ENCODE assay signal across 9 mouse cellular contexts in the genomic region with DNA sequence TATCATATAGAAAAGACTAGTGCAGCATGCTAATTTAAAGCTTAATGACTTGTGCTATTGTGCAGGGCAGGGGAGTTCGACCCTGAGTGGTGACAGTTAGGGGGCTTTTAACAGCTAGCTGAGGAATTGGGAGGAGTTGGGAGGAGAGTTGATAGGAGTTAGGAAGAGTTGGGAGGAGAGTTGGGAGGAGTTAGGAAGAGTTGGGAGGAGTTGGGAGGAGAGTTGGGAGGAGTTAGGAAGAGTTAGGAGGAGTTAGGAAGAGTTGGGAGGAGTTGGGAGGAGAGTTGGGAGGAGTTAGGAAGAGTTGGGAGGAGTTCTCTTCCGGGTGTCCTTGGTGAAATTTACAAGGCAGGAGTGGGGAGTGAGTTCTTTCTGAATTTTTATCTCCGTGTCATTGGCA. TPM values are rescaled to one million over a fixed set of nuclear protein-coding genes. Genes with fewer than 3 reads are reported as not detected.
A peak's percentile ranks its signal among the peaks of the same experiment; 100 is the strongest.
DNase-seq lines count a peak whose midpoint lies in the region; ATAC-seq and TF ChIP-seq lines count a peak whose summit lies in the region.
"Not testable (repeated sequence)": the region's sequence is repeated elsewhere in the genome, so short reads cannot be mapped to it uniquely, and the experiment has no call there.
"Had no signal": no experiment of that assay in that cellular context is flagged by ENCODE, and none has a peak within 500 bp of the region (broad histone marks: within the 10 kb centered on the region; RNA-seq: fewer than 3 reads in every experiment).

No protein-coding gene starts in this region.

- not testable (repeated sequence) for H3K27ac ChIP-seq in forebrain, embryonic 10.5 days; hindbrain, embryonic 10.5 days; kidney, embryonic 15.5 days; liver, adult 2 months (replicated peaks; ENCODE audit: insufficient read depth, low read depth, low read length); liver, postnatal 0 days (ENCODE audit: low read depth); midbrain, embryonic 10.5 days (replicated peaks)

- peaks cover 33% of the 10 kb centered on the region for H3K4me1 ChIP-seq in forebrain, embryonic 10.5 days
- H3K4me1 ChIP-seq in hindbrain, embryonic 10.5 days (replicated peaks): peaks cover 28% of the 10 kb centered on the region
- H3K4me1 ChIP-seq in kidney, embryonic 15.5 days: peaks cover 23% of the 10 kb centered on the region
- H3K4me1 ChIP-seq in liver, adult 2 months (ENCODE audit: control insufficient read depth, insufficient read depth, low read length): peaks cover 15% of the 10 kb centered on the region
- peaks cover 22% of the 10 kb centered on the region for H3K4me1 ChIP-seq in liver, postnatal 0 days (ENCODE audit: insufficient read depth)
- H3K4me1 ChIP-seq in midbrain, embryonic 10.5 days: peaks cover 28% of the 10 kb centered on the region

- H3K27me3 ChIP-seq in forebrain, embryonic 10.5 days (ENCODE audit: poor library complexity, severe bottlenecking); hindbrain, embryonic 10.5 days (ENCODE audit: insufficient read depth, poor library complexity, severe bottlenecking); kidney, embryonic 15.5 days; liver, adult 2 months (ENCODE audit: control insufficient read depth, insufficient read depth, low read length); liver, postnatal 0 days (ENCODE audit: insufficient read depth, low read length); midbrain, embryonic 10.5 days (ENCODE audit: low read depth, poor library complexity, severe bottlenecking): not testable (repeated sequence)

- H3K9me3 ChIP-seq in forebrain, embryonic 10.5 days; hindbrain, embryonic 10.5 days; kidney, embryonic 15.5 days (replicated peaks); liver, postnatal 0 days (ENCODE audit: low read length); midbrain, embryonic 10.5 days (replicated peaks): not testable (repeated sequence)

- not testable (repeated sequence) for TF ChIP-seq EP300 in liver, postnatal 0 days (IDR thresholded peaks at IDR 0.05; ENCODE audit: low read depth)

- peak; percentile 21 for DNase-seq in Muller cell, postnatal 12 days (ENCODE audit: inconsistent ontology term)
- DNase-seq in forebrain, embryonic 10.5 days (ENCODE audit: extremely low spot score, low spot score); hindbrain, embryonic 10.5 days (ENCODE audit: low spot score); midbrain, embryonic 10.5 days (ENCODE audit: low spot score): not testable (repeated sequence)
- peak; percentile 65 for DNase-seq in liver, adult 2 months (ENCODE audit: extremely low read depth, low read depth, low spot score)
- DNase-seq in liver, postnatal 0 days: peak; percentile 10
- peak; percentile 23 for DNase-seq in retina, postnatal 1 day

- not testable (repeated sequence) for H3K9ac ChIP-seq in kidney, embryonic 15.5 days; liver, adult 2 months (ENCODE audit: low read depth, low read length)
- peak overlapping the region; percentile 94; the same call in 1 of the 2 replicates for H3K9ac ChIP-seq in liver, postnatal 0 days (replicated peaks)

- not testable (repeated sequence) for ATAC-seq in kidney, embryonic 15.5 days (replicated peaks; ENCODE audit: low FRiP score); liver, postnatal 0 days

- TF ChIP-seq CTCF in liver, adult 2 months (IDR thresholded peaks at IDR 0.05; ENCODE audit: low read depth, low read length); liver, postnatal 0 days (IDR thresholded peaks at IDR 0.05; ENCODE audit: low read depth): not testable (repeated sequence)

- peaks cover 62% of the 10 kb centered on the region for H3K36me3 ChIP-seq in forebrain, embryonic 10.5 days (replicated peaks)
- peaks cover 64% of the 10 kb centered on the region for H3K36me3 ChIP-seq in hindbrain, embryonic 10.5 days
- peaks cover 51% of the 10 kb centered on the region for H3K36me3 ChIP-seq in kidney, embryonic 15.5 days
- H3K36me3 ChIP-seq in liver, adult 2 months (ENCODE audit: control insufficient read depth, insufficient read depth, low read length): not testable (repeated sequence)
- peaks cover 37% of the 10 kb centered on the region for H3K36me3 ChIP-seq in liver, postnatal 0 days (replicated peaks; ENCODE audit: insufficient read depth, low read length)
- H3K36me3 ChIP-seq in midbrain, embryonic 10.5 days: peaks cover 66% of the 10 kb centered on the region

- peak overlapping the region; percentile 85; the same call in 1 of the 2 replicates for H3K4me3 ChIP-seq in forebrain, embryonic 10.5 days
- H3K4me3 ChIP-seq in hindbrain, embryonic 10.5 days: peak overlapping the region; percentile 79; the same call in 1 of the 2 replicates
- H3K4me3 ChIP-seq in kidney, embryonic 15.5 days (replicated peaks): peak overlapping the region; percentile 92; the same call in 1 of the 2 replicates
- H3K4me3 ChIP-seq in liver, adult 2 months (ENCODE audit: insufficient read depth, low read depth, low read length); liver, postnatal 0 days (ENCODE audit: low read depth, low read length): not testable (repeated sequence)
- H3K4me3 ChIP-seq in midbrain, embryonic 10.5 days: peak overlapping the region; percentile 95

- H3K4me2 ChIP-seq in kidney, embryonic 15.5 days: peak overlapping the region; percentile 74
- not testable (repeated sequence) for H3K4me2 ChIP-seq in liver, postnatal 0 days (ENCODE audit: low read depth, low read length)

- WGBS in forebrain, embryonic 10.5 days: 54% methylated on average over 3 of the region's 3 CpGs
- WGBS in hindbrain, embryonic 10.5 days: 49% methylated on average over 3 of the region's 3 CpGs
- 18% methylated on average over 3 of the region's 3 CpGs for WGBS in kidney, embryonic 15.5 days
- WGBS in liver, adult 2 months: 19% methylated on average over 3 of the region's 3 CpGs
- 60% methylated on average over 3 of the region's 3 CpGs for WGBS in liver, postnatal 0 days (ENCODE audit: insufficient replicate concordance)
- WGBS in midbrain, embryonic 10.5 days: 58% methylated on average over 3 of the region's 3 CpGs

- not testable (repeated sequence) for H3K79me2 ChIP-seq in liver, adult 2 months (ENCODE audit: control insufficient read depth, insufficient read depth, low read length)

- TF ChIP-seq POLR2A in liver, adult 2 months (IDR thresholded peaks at IDR 0.05; ENCODE audit: extremely low read depth, insufficient read depth, low read length): not testable (repeated sequence)

RNA-seq across cellular contexts. Expression of a gene that starts 1.8 kb away (rescaled TPM):
- polyA plus RNA-seq in forebrain, embryonic 10.5 days (2016; fragmentation: Nextera tagmentation; extraction: Ambion mirVana): 70.1 and 73.4 TPM in 2 replicates
- polyA plus RNA-seq in hindbrain, embryonic 10.5 days (2016; fragmentation: Nextera tagmentation; extraction: Ambion mirVana): 67.6 and 69.3 TPM in 2 replicates
- polyA plus RNA-seq in kidney, embryonic 15.5 days (2015; fragmentation: Nextera tagmentation; extraction: Ambion mirVana): 45.2 and 51.3 TPM in 2 replicates
- 11.4 and 12.1 TPM in 2 replicates for total RNA-seq in liver, adult 2 months (2014; rRNA removed)
- 28.4 and 44.3 TPM in 2 replicates for polyA plus RNA-seq in liver, adult 2 months (2012; rRNA removed)
- polyA plus RNA-seq in liver, postnatal 0 days (2015; fragmentation: Nextera tagmentation; extraction: Ambion mirVana): 17.5 and 19.0 TPM in 2 replicates
- 73.8 and 79.9 TPM in 2 replicates for polyA plus RNA-seq in midbrain, embryonic 10.5 days (2016; fragmentation: Nextera tagmentation; extraction: Ambion mirVana)

RNA-seq across cellular contexts. Expression of a gene that starts 2.0 kb away (rescaled TPM):
- 15.4 and 16.4 TPM in 2 replicates for polyA plus RNA-seq in forebrain, embryonic 10.5 days (2016; fragmentation: Nextera tagmentation; extraction: Ambion mirVana)
- 13.5 and 15.8 TPM in 2 replicates for polyA plus RNA-seq in hindbrain, embryonic 10.5 days (2016; fragmentation: Nextera tagmentation; extraction: Ambion mirVana)
- 12.8 and 12.9 TPM in 2 replicates for polyA plus RNA-seq in kidney, embryonic 15.5 days (2015; fragmentation: Nextera tagmentation; extraction: Ambion mirVana)
- 3.0 and 3.5 TPM in 2 replicates for total RNA-seq in liver, adult 2 months (2014; rRNA removed)
- 0.57 and 0.61 TPM in 2 replicates for polyA plus RNA-seq in liver, adult 2 months (2012; rRNA removed)
- 0.90 TPM in 2 replicates for polyA plus RNA-seq in liver, postnatal 0 days (2015; fragmentation: Nextera tagmentation; extraction: Ambion mirVana)
- polyA plus RNA-seq in midbrain, embryonic 10.5 days (2016; fragmentation: Nextera tagmentation; extraction: Ambion mirVana): 16.7 TPM in 2 replicates
- polyA plus RNA-seq: erythroblast, embryonic 14.5 days had no signal

RNA-seq across cellular contexts. Expression of a gene that starts 18.6 kb away (rescaled TPM):
- 4.7 and 6.0 TPM in 2 replicates for polyA plus RNA-seq in forebrain, embryonic 10.5 days (2016; fragmentation: Nextera tagmentation; extraction: Ambion mirVana)
- polyA plus RNA-seq in hindbrain, embryonic 10.5 days (2016; fragmentation: Nextera tagmentation; extraction: Ambion mirVana): 4.4 and 5.1 TPM in 2 replicates
- 4.8 and 5.6 TPM in 2 replicates for polyA plus RNA-seq in kidney, embryonic 15.5 days (2015; fragmentation: Nextera tagmentation; extraction: Ambion mirVana)
- total RNA-seq in liver, adult 2 months (2014; rRNA removed): 3.8 and 4.9 TPM in 2 replicates
- polyA plus RNA-seq in liver, adult 2 months (2012; rRNA removed): 0.56 and 0.61 TPM in 2 replicates
- 1.6 and 1.7 TPM in 2 replicates for polyA plus RNA-seq in liver, postnatal 0 days (2015; fragmentation: Nextera tagmentation; extraction: Ambion mirVana)
- 5.3 and 5.9 TPM in 2 replicates for polyA plus RNA-seq in midbrain, embryonic 10.5 days (2016; fragmentation: Nextera tagmentation; extraction: Ambion mirVana)
- polyA plus RNA-seq: erythroblast, embryonic 14.5 days had no signal

RNA-seq across cellular contexts. Expression of a gene that starts 37.7 kb away (rescaled TPM):
- polyA plus RNA-seq in forebrain, embryonic 10.5 days (2016; fragmentation: Nextera tagmentation; extraction: Ambion mirVana): 42.9 and 43.4 TPM in 2 replicates
- polyA plus RNA-seq in hindbrain, embryonic 10.5 days (2016; fragmentation: Nextera tagmentation; extraction: Ambion mirVana): 43.4 and 52.4 TPM in 2 replicates
- 36.9 and 39.0 TPM in 2 replicates for polyA plus RNA-seq in kidney, embryonic 15.5 days (2015; fragmentation: Nextera tagmentation; extraction: Ambion mirVana)
- total RNA-seq in liver, adult 2 months (2014; rRNA removed): 36.6 and 37.7 TPM in 2 replicates
- polyA plus RNA-seq in liver, adult 2 months (2012; rRNA removed): 49.4 and 50.3 TPM in 2 replicates
- 12.3 and 14.1 TPM in 2 replicates for polyA plus RNA-seq in liver, postnatal 0 days (2015; fragmentation: Nextera tagmentation; extraction: Ambion mirVana)
- polyA plus RNA-seq in midbrain, embryonic 10.5 days (2016; fragmentation: Nextera tagmentation; extraction: Ambion mirVana): 45.1 and 53.2 TPM in 2 replicates

RNA-seq across cellular contexts. Expression of a gene that starts 57.2 kb away (rescaled TPM):
- polyA plus RNA-seq in forebrain, embryonic 10.5 days (2016; fragmentation: Nextera tagmentation; extraction: Ambion mirVana): 8.2 and 8.4 TPM in 2 replicates
- polyA plus RNA-seq in hindbrain, embryonic 10.5 days (2016; fragmentation: Nextera tagmentation; extraction: Ambion mirVana): 4.6 and 6.4 TPM in 2 replicates
- polyA plus RNA-seq in kidney, embryonic 15.5 days (2015; fragmentation: Nextera tagmentation; extraction: Ambion mirVana): 8.3 and 9.1 TPM in 2 replicates
- 1.6 and 2.6 TPM in 2 replicates for total RNA-seq in liver, adult 2 months (2014; rRNA removed)
- 0.05 and 0.20 TPM in 2 replicates for polyA plus RNA-seq in liver, adult 2 months (2012; rRNA removed)
- polyA plus RNA-seq in liver, postnatal 0 days (2015; fragmentation: Nextera tagmentation; extraction: Ambion mirVana): 2.5 and 2.8 TPM in 2 replicates
- 5.8 and 7.4 TPM in 2 replicates for polyA plus RNA-seq in midbrain, embryonic 10.5 days (2016; fragmentation: Nextera tagmentation; extraction: Ambion mirVana)
- polyA plus RNA-seq: erythroblast, embryonic 14.5 days had no signal
